Mouse (Mus musculus) intestine, postnatal 0 days (tissue): ENCODE results near the gene Plekhh2. TPM values are rescaled to one million over a fixed set of nuclear protein-coding genes. Genes with fewer than 3 reads are reported as not detected.
A peak's percentile ranks its signal among the peaks of the same experiment; 100 is the strongest.

Experiments
- ATAC-seq: fragments of 200-750 bp; cut with Nextera tagmentation; 2 replicates; pipeline ENCODE4 v1.8.0; 2017; ENCODE audit warnings: mild to moderate bottlenecking, moderate TSS enrichment, moderate library complexity
- H3K27ac ChIP-seq: fragments of 300-500 bp; sonication (generic); 2 replicates; pipeline ENCODE4 v1.5.1; 2014; ENCODE audit warnings: mild to moderate bottlenecking, low read depth, low read length, moderate library complexity
- H3K27me3 ChIP-seq: fragments of 300-500 bp; sonication (generic); replicated peaks from 2 replicates; pipeline ENCODE4 v1.6.1; 2014; ENCODE audit warnings: low read length, mixed read lengths; ENCODE audit not compliant: control insufficient read depth, insufficient read depth
- H3K36me3 ChIP-seq: fragments of 300-500 bp; sonication (generic); 2 replicates; pipeline ENCODE4 v1.6.1; 2014; ENCODE audit warnings: mild to moderate bottlenecking, moderate library complexity; ENCODE audit not compliant: control insufficient read depth, insufficient read depth
- H3K4me1 ChIP-seq: fragments of 300-500 bp; sonication (generic); replicated peaks from 2 replicates; pipeline ENCODE4 v1.6.1; 2014; ENCODE audit warnings: antibody characterized with exemption, low read length, mixed read lengths; ENCODE audit not compliant: control insufficient read depth, insufficient read depth
- H3K4me2 ChIP-seq: fragments of 300-500 bp; sonication (generic); replicated peaks from 2 replicates; pipeline ENCODE4 v1.6.1; 2014; ENCODE audit warnings: low read depth, mild to moderate bottlenecking, moderate library complexity
- H3K4me3 ChIP-seq: fragments of 300-500 bp; sonication (generic); 2 replicates; pipeline ENCODE4 v1.5.1; 2014; ENCODE audit warnings: low read depth, low read length
- H3K9ac ChIP-seq: fragments of 300-500 bp; sonication (generic); 2 replicates; pipeline ENCODE4 v1.6.1; 2014; ENCODE audit warnings: mild to moderate bottlenecking, low read depth, low read length
- H3K9me3 ChIP-seq: fragments of 300-500 bp; sonication (generic); 2 replicates; pipeline ENCODE4 v1.6.1; 2016; ENCODE audit warnings: mixed run types; ENCODE audit not compliant: control insufficient read depth
- CTCF ChIP-seq: sonication (generic); IDR thresholded peaks from 2 replicates; pipeline ENCODE4 v1.5.1; 2016; ENCODE audit warnings: low read depth, mild to moderate bottlenecking, control low read depth, antibody characterized with exemption, moderate library complexity
- WGBS: fragments of 180-500 bp; shearing (Covaris S2); extraction: QIAGEN DNeasy Blood & Tissue Kit; methylation state at CpG from one replicate; pipeline ENCODE4 v1.1.7; 2014; 5-methylcytosine and 5-hydroxymethylcytosine counted together
- polyA plus RNA-seq: library from polyadenylated mRNA; unstranded; fragments of >200 nt; fragmentation: Nextera tagmentation; extraction: Ambion mirVana; gene quantifications from 2 replicates; pipeline ENCODE4 v1.2.1, GENCODE M21; 2015

Plekhh2 gene
- polyA plus RNA-seq, 1 experiment from 2014 or later = 2.8 TPM

- H3K9me3 ChIP-seq = no peaks in the 10 kb centered on the region
- no peak for TF ChIP-seq CTCF
- no peaks in the 10 kb centered on the region for H3K36me3 ChIP-seq
- H3K4me3 ChIP-seq = no peak overlapping the region
- no peaks in the 10 kb centered on the region for H3K27me3 ChIP-seq
- 37% methylated on average over 2 of the region's 2 CpGs for WGBS
- H3K9ac ChIP-seq = no peak overlapping the region
- ATAC-seq = no peak
- H3K4me1 ChIP-seq = no peaks in the 10 kb centered on the region
- H3K4me2 ChIP-seq = no peak overlapping the region
- H3K27ac ChIP-seq = no peak overlapping the region
Measured at GRCm38 (mm10) chr17:84497559-84497958, 14.1 kb upstream of the Plekhh2 start.

- no peak overlapping the region for H3K4me3 ChIP-seq
- no peaks in the 10 kb centered on the region for H3K4me1 ChIP-seq
- H3K9me3 ChIP-seq = no peaks in the 10 kb centered on the region
- TF ChIP-seq CTCF = peak; percentile 6; the same call in 1 of the 2 replicates
- no peak overlapping the region for H3K4me2 ChIP-seq
- no peaks in the 10 kb centered on the region for H3K36me3 ChIP-seq
- no peak overlapping the region for H3K27ac ChIP-seq
- H3K27me3 ChIP-seq = no peaks in the 10 kb centered on the region
- H3K9ac ChIP-seq = no peak overlapping the region
- 61% methylated on average over 3 of the region's 3 CpGs for WGBS
- ATAC-seq = no peak
Measured at GRCm38 (mm10) chr17:84497972-84498604, 13.6 kb upstream of the Plekhh2 start.

GRCm38 (mm10) chr17:84498639-84499038 is 13.1 kb upstream of the Plekhh2 start:
- H3K4me2 ChIP-seq = no peak overlapping the region

GRCm38 (mm10) chr17:84502341-84502740 is 9.4 kb upstream of the Plekhh2 start:
- no peak for ATAC-seq
- no peak overlapping the region for H3K27ac ChIP-seq
- WGBS = 56% methylated on average over 3 of the region's 3 CpGs
- no peaks in the 10 kb centered on the region for H3K27me3 ChIP-seq
- no peak overlapping the region for H3K4me2 ChIP-seq
- no peaks in the 10 kb centered on the region for H3K36me3 ChIP-seq
- H3K9ac ChIP-seq = no peak overlapping the region
- no peaks in the 10 kb centered on the region; the same call in 1 of the 2 replicates for H3K4me1 ChIP-seq
- H3K4me3 ChIP-seq = no peak overlapping the region
- TF ChIP-seq CTCF = no peak
- H3K9me3 ChIP-seq = no peaks in the 10 kb centered on the region

More at GRCm38 (mm10) chr17:84498639-84499038, 13.1 kb upstream of the Plekhh2 start:
- Histone ChIP-seq H3K4me1 (no peaks in the 10 kb centered on the region), H3K4me3 (no peak overlapping the region), H3K36me3 (no peaks in the 10 kb centered on the region), H3K27me3 (no peaks in the 10 kb centered on the region), H3K9me3 (no peaks in the 10 kb centered on the region), H3K9ac (no peak overlapping the region), H3K27ac (no peak overlapping the region)
- ATAC-seq = no peak
- TF ChIP-seq CTCF = no peak
- WGBS = 60% methylated on average over 5 of the region's 5 CpGs

- Histone ChIP-seq H3K4me2 (no peak overlapping the region), H3K4me1 (no peaks in the 10 kb centered on the region; the same call in 1 of the 2 replicates), H3K9ac (no peak overlapping the region), H3K27me3 (no peaks in the 10 kb centered on the region), H3K9me3 (no peaks in the 10 kb centered on the region), H3K36me3 (no peaks in the 10 kb centered on the region), H3K4me3 (no peak overlapping the region), H3K27ac (no peak overlapping the region)
- 63% methylated on average over 2 of the region's 2 CpGs for WGBS
- TF ChIP-seq CTCF = no peak
- ATAC-seq = no peak
Measured at GRCm38 (mm10) chr17:84505922-84506321, 5.8 kb upstream of the Plekhh2 start.

- Histone ChIP-seq H3K9me3 (no peaks in the 10 kb centered on the region), H3K27ac (no peak overlapping the region), H3K4me1 (no peaks in the 10 kb centered on the region; the same call in 1 of the 2 replicates), H3K4me2 (no peak overlapping the region), H3K36me3 (no peaks in the 10 kb centered on the region), H3K4me3 (no peak overlapping the region), H3K27me3 (no peaks in the 10 kb centered on the region), H3K9ac (no peak overlapping the region)
- WGBS = 48% methylated on average over 3 of the region's 3 CpGs
- TF ChIP-seq CTCF = no peak
- no peak for ATAC-seq
Measured at GRCm38 (mm10) chr17:84508736-84509135, 3.0 kb upstream of the Plekhh2 start.
